Mouse (Mus musculus): ENCODE data around the gene Smtnl2.

GRCm38 (mm10) chr11:72362347-72362741 is 49.2 kb downstream of the Smtnl2 start, which contains the start of gene Tekt1:
- TF ChIP-seq CTCF (IDR thresholded peaks at IDR 0.05; ENCODE audit: borderline replicate concordance, control insufficient read depth, extremely low read depth, insufficient read depth, low read length, poor library complexity), result no peak
- no peak for TF ChIP-seq POLR2A (IDR thresholded peaks at IDR 0.05; ENCODE audit: control insufficient read depth, extremely low read depth, insufficient read depth, low read length, poor library complexity)

Data from thymus, adult 2 months (tissue).